Mouse (Mus musculus) ES-Bruce4 (cell line): ENCODE results near the gene L3mbtl1.

Experiments used
- CTCF ChIP-seq: IDR thresholded peaks from one replicate; pipeline ENCODE4 v1.8.1; 2011; ENCODE audit warnings: low read depth, low read length
- POLR2A ChIP-seq: IDR thresholded peaks from one replicate; pipeline ENCODE4 v1.8.1; 2011; ENCODE audit warnings: low read length; ENCODE audit not compliant: insufficient read depth

DNA sequence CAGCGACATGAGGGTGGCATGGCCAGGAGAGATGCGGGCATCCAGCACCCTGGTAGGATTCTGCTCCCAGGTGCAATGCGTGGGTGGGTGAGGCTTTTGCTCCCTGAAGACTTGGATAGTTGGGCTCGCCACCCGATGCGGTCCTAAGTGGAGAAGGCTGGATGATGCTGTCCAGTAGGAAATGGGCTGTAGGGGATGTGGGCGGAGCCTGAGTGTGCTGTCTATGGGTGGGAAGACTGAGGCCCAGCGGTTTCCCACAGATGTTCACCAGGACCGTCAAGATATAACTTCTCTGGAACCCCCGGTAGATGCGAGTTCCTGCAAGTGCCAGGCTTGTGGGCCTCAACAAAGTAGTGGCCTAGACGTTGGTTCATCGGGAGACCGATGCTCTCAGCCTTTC, 4.9 kb downstream of the L3mbtl1 start:
- TF ChIP-seq CTCF (no peak), POLR2A (no peak)
